Mouse (Mus musculus): ENCODE measurements around the gene Olfr613.

GRCm38 (mm10) chr7:103572761-103573160 lies 24.9 kb downstream of the Olfr613 start, which contains the start of gene Olfr617:
- no peak for TF ChIP-seq POLR2A (IDR thresholded peaks at IDR 0.05; ENCODE audit: control insufficient read depth in 1 of 2, insufficient read depth in 1 of 2, low read depth in 1 of 2, low read length in 2 of 2, poor library complexity in 1 of 2)
- TF ChIP-seq CHD2 (IDR thresholded peaks at IDR 0.05; ENCODE audit: low read length): no peak
- no peak for TF ChIP-seq MYC (IDR thresholded peaks at IDR 0.05; ENCODE audit: low read depth, low read length)
- TF ChIP-seq EP300 (IDR thresholded peaks at IDR 0.05; ENCODE audit: low read depth in 1 of 2, low read length in 2 of 2): no peak
- TF ChIP-seq ZC3H11A (IDR thresholded peaks at IDR 0.05; ENCODE audit: low read depth, low read length): no peak
- TF ChIP-seq CTCF (IDR thresholded peaks at IDR 0.05 in 2 of 3, conservative IDR thresholded peaks at IDR 0.05 in 1 of 3; ENCODE audit: control insufficient read depth in 1 of 3, insufficient read depth in 1 of 3, low read depth in 2 of 3, low read length in 3 of 3, poor library complexity in 1 of 3, severe bottlenecking in 1 of 3): no peak
- no peak for TF ChIP-seq CHD1 (IDR thresholded peaks at IDR 0.05; ENCODE audit: low read depth, low read length)
